Mouse (Mus musculus): ENCODE measurements around the gene Cd101. TPM values are rescaled to one million over a fixed set of nuclear protein-coding genes. Genes with fewer than 3 reads are reported as not detected.

Gene Cd101
- polyA plus RNA-seq, 1 experiment from 2014 or later = 0.14 TPM

- Histone ChIP-seq H3K36me3 (no peaks in the 10 kb centered on the region), H3K4me3 (replicated peaks) (no peak overlapping the region), H3K27me3 (replicated peaks) (no peaks in the 10 kb centered on the region), H3K4me1 (peaks cover 16% of the 10 kb centered on the region; the same call in 1 of the 2 replicates), H3K9me3 (no peaks in the 10 kb centered on the region), H3K4me2 (no peak overlapping the region), H3K27ac (no peak overlapping the region; the same call in 1 of the 2 replicates), H3K9ac (no peak overlapping the region)
- 70% methylated on average over 6 of the region's 6 CpGs for WGBS
- ATAC-seq (ENCODE audit: insufficient read depth, low FRiP score, low read depth) = no peak
These were observed 36.8 kb upstream of the Cd101 start for GRCm38 (mm10) chr3:101066175-101066574.

GRCm38 (mm10) chr3:101061865-101062585 is 32.7 kb upstream of the Cd101 start:
- peaks cover 7% of the 10 kb centered on the region; the same call in 1 of the 2 replicates for H3K36me3 ChIP-seq
- H3K4me1 ChIP-seq = no peaks in the 10 kb centered on the region
- WGBS = 83% methylated on average over 7 of the region's 7 CpGs
- no peak overlapping the region for H3K9ac ChIP-seq
- no peak for ATAC-seq (ENCODE audit: insufficient read depth, low FRiP score, low read depth)
- no peak overlapping the region for H3K27ac ChIP-seq
- no peaks in the 10 kb centered on the region for H3K27me3 ChIP-seq (replicated peaks)
- no peaks in the 10 kb centered on the region for H3K9me3 ChIP-seq
- no peak overlapping the region for H3K4me2 ChIP-seq
- no peak overlapping the region for H3K4me3 ChIP-seq (replicated peaks)

DNA sequence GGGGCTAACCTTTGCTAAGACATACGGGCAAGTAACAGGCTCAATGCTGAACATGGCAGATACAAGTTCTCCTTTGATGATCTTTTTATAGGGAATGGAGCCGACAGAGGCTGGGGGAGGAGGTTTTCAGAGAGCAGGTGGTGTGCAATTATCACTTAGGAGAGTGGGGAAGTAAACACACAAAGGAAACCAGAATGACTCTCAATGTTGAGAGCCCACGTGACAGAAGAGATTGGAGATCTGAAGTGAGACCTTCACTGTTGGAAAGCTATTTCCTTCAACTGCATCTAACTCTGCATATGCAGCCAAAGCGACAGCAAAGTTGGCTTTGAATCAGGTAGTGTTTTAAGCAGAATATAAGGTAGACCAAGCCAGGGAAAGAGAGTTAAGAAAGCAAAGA is 29.9 kb upstream of the Cd101 start:
- H3K4me3 ChIP-seq (replicated peaks) = no peak overlapping the region
- no peak overlapping the region for H3K4me2 ChIP-seq
- H3K9ac ChIP-seq = no peak overlapping the region
- no peak overlapping the region for H3K27ac ChIP-seq
- no peaks in the 10 kb centered on the region for H3K9me3 ChIP-seq
- peaks cover 7% of the 10 kb centered on the region; the same call in 1 of the 2 replicates for H3K36me3 ChIP-seq
- 71% methylated on average over 4 of the region's 4 CpGs for WGBS
- ATAC-seq (ENCODE audit: insufficient read depth, low FRiP score, low read depth) = no peak
- H3K27me3 ChIP-seq (replicated peaks) = no peaks in the 10 kb centered on the region
- H3K4me1 ChIP-seq = no peaks in the 10 kb centered on the region

DNA sequence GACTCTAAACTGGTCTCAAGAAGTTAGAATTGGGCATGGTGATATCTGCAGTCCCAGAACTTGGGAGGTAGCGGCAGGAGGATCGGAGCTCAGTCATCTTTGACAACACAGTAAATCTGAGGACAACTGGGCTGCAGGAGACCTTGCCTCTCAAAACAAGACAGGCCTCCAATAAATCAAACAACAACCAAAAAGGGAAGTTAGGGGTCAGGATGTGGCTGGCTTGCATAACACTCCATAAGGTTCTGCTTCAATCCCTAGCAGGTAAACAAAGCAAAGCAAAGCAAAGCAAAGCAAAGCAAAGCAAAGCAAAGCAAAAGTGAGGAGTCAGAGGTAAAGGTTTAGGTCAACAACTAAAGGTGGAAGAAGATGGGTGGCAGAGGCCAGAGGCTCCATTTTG is 28.8 kb upstream of the Cd101 start:
- H3K27ac ChIP-seq = no peak overlapping the region
- H3K36me3 ChIP-seq = peaks cover 7% of the 10 kb centered on the region; the same call in 1 of the 2 replicates

DNA sequence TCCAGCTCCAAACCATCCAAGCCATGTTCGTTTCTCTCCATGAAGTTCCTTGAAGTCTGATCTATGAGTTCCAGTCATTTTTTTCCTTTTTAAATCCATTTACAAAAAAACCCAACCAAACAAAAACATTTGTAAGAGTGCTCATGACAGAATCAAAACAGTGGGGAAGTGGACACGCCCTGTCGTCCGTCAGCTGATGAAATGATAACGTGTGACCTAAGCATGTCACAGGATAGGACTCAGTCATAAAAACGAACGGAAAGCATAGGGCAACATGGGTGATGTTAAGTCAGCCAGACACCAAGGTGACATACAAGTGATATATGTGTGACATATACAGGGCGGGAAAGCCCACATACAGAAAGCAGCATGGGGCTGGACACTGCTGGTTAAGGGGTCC is 25.9 kb upstream of the Cd101 start:
- no peak overlapping the region for H3K4me2 ChIP-seq
- no peaks in the 10 kb centered on the region for H3K27me3 ChIP-seq (replicated peaks)
- no peak overlapping the region for H3K9ac ChIP-seq
- no peak overlapping the region for H3K4me3 ChIP-seq (replicated peaks)
- 79% methylated on average over 8 of the region's 8 CpGs for WGBS
- peaks cover 7% of the 10 kb centered on the region; the same call in 1 of the 2 replicates for H3K36me3 ChIP-seq
- no peak overlapping the region for H3K27ac ChIP-seq
- no peak for ATAC-seq (ENCODE audit: insufficient read depth, low FRiP score, low read depth)
- no peaks in the 10 kb centered on the region for H3K9me3 ChIP-seq
- no peaks in the 10 kb centered on the region for H3K4me1 ChIP-seq

More for the DNA sequence above, 28.8 kb upstream of the Cd101 start:
- 80% methylated on average over 2 of the region's 2 CpGs for WGBS
- Histone ChIP-seq H3K4me2 (no peak overlapping the region), H3K9ac (no peak overlapping the region), H3K9me3 (no peaks in the 10 kb centered on the region), H3K27me3 (replicated peaks) (no peaks in the 10 kb centered on the region), H3K4me1 (no peaks in the 10 kb centered on the region), H3K4me3 (replicated peaks) (no peak overlapping the region)
- ATAC-seq (ENCODE audit: insufficient read depth, low FRiP score, low read depth) = no peak

DNA sequence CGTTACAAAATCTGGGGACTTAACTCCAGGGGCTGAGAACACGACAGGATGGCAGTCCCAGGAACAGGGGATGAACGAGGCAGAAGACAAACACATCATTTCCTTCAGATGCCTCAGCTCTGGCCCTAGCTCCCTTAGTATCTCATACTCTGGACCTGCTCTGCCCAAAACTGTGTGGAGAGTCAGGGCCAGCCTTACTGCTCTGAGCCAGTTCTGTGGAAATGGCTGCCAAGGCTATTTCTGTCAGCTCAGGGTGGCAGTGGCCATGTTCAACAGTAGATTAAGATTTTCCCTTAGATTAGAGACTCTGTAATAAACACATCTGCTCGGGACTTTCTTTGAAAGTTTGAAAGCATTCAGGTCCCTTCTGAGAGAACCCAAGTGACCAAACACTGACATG is 22.2 kb upstream of the Cd101 start:
- ATAC-seq (ENCODE audit: insufficient read depth, low FRiP score, low read depth) = no peak
- H3K36me3 ChIP-seq = no peaks in the 10 kb centered on the region
- no peak overlapping the region for H3K4me2 ChIP-seq
- no peak overlapping the region for H3K4me3 ChIP-seq (replicated peaks)
- no peak overlapping the region for H3K27ac ChIP-seq
- H3K9ac ChIP-seq = no peak overlapping the region
- 54% methylated on average over 4 of the region's 4 CpGs for WGBS
- no peaks in the 10 kb centered on the region for H3K27me3 ChIP-seq (replicated peaks)
- no peaks in the 10 kb centered on the region for H3K9me3 ChIP-seq
- H3K4me1 ChIP-seq = no peaks in the 10 kb centered on the region

DNA sequence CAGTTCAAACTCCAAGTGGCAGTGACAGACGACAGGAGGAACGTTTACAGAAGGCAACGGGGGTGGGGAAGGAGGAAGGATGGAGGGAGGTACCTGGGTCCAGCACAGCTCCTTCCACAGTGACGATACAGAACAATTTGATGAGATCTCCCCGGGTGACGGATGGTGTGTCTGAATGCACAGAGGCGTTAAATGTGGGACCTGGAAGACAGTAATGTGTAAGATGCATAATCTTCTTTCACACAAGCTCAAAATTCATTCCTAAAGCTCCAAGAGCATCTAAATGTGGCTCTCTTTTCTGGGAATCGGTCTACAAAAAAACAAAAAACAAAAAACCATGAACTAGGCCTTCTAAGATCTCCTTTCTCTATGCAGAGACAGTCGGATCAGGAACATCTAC is 20.6 kb upstream of the Cd101 start:
- Histone ChIP-seq H3K4me3 (replicated peaks) (no peak overlapping the region), H3K4me1 (no peaks in the 10 kb centered on the region), H3K36me3 (no peaks in the 10 kb centered on the region), H3K27ac (no peak overlapping the region), H3K9me3 (no peaks in the 10 kb centered on the region), H3K9ac (no peak overlapping the region), H3K4me2 (no peak overlapping the region), H3K27me3 (replicated peaks) (no peaks in the 10 kb centered on the region)
- no peak for ATAC-seq (ENCODE audit: insufficient read depth, low FRiP score, low read depth)
- WGBS = 68% methylated on average over 9 of the region's 9 CpGs

DNA sequence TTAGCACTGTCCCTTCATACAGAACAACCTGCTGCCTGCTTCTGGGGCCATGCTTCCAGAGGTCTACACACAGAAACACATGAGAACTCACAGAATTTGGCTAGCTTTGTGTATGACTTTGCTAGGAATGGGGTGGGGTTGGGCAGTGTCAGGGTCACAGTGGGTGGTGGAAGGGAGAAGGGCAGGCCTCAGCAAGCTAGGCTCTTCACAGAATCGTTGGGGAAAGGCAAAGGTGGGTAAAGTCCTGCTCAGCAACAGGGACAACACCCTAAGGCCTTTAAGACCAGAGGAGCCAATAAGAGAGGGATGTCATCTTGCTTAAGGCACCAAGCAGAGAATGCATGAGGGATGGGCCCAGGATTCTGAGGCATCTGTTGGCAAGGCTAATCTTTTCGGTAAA is 19.4 kb upstream of the Cd101 start:
- H3K4me3 ChIP-seq (replicated peaks) = no peak overlapping the region
- H3K27me3 ChIP-seq (replicated peaks) = no peaks in the 10 kb centered on the region
- H3K27ac ChIP-seq = peak overlapping the region; percentile 69; the same call in 1 of the 2 replicates
- no peaks in the 10 kb centered on the region for H3K9me3 ChIP-seq
- H3K4me2 ChIP-seq = no peak overlapping the region
- WGBS = 83% methylated on average over 2 of the region's 2 CpGs
- ATAC-seq (ENCODE audit: insufficient read depth, low FRiP score, low read depth) = no peak
- 0 out of 2 replicates have a peak, but pooled peaks cover 4% of the 10 kb centered on the region for H3K4me1 ChIP-seq
- no peaks in the 10 kb centered on the region for H3K36me3 ChIP-seq
- H3K9ac ChIP-seq = no peak overlapping the region

DNA sequence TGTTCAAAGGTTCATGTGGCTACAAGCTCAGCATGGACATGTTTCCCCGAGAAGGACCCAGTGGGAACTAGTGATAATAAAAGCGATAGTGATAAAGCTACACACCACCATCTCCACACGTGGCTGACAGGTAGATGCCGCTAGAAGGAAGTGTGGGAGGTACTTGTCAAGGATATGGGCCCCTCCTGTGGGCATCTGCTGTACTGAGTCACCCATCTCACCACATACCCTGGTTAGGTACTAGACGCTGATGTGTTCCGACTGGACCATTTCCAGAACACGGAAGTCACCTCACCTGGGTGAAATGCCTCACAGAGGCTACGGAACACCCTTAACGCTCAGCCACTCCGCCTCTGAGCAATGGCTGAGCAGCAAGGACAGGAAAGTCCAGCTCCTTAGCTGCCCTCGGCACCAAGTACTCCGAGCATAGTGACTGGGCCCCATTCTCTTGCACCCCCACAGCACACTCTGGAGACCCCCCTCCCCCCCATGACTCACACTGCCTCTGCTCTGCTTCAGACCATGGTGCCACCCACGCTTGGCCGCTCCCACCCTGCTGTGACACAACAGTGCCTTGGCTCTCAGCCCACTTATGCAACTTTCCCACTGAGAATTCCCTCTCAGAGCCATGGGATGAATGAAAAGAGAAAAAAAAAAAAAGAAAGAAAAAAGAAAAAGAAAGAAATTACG is 18.4 kb upstream of the Cd101 start:
- peak; percentile 56; the same call in 1 of the 2 replicates for ATAC-seq (ENCODE audit: insufficient read depth, low FRiP score, low read depth)

DNA sequence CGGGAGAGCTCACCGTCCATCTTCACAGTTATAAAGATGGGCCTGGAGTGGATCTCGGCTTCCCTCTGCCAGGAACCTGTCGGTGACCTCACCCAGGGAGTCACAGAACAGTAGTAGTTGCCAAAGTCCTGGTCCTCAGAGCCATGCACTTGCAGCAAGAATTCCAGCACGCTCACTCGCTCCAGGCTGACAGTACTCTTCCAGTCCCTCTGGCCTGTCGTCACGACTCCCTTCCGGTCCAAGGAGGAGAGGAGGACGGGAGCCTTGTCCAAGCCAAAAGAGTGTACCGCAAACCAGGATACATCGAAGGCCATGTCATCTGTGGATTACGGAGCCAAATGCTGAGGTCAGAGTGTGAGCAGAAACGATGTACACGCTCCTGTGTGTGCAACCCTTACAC is 16.1 kb upstream of the Cd101 start:
- Histone ChIP-seq H3K4me3 (replicated peaks) (no peak overlapping the region), H3K27me3 (replicated peaks) (no peaks in the 10 kb centered on the region), H3K9me3 (no peaks in the 10 kb centered on the region), H3K9ac (no peak overlapping the region), H3K4me2 (no peak overlapping the region), H3K4me1 (0 out of 2 replicates have a peak, but pooled peaks cover 4% of the 10 kb centered on the region), H3K27ac (peak overlapping the region; percentile 5; the same call in 1 of the 2 replicates), H3K36me3 (peaks cover 3% of the 10 kb centered on the region; the same call in 1 of the 2 replicates)
- 87% methylated on average over 15 of the region's 15 CpGs for WGBS
- ATAC-seq (ENCODE audit: insufficient read depth, low FRiP score, low read depth) = no peak

More for the DNA sequence above, 18.4 kb upstream of the Cd101 start:
- Histone ChIP-seq H3K27me3 (replicated peaks) (no peaks in the 10 kb centered on the region), H3K4me3 (replicated peaks) (no peak overlapping the region), H3K27ac (peak overlapping the region; percentile 67; the same call in 1 of the 2 replicates), H3K36me3 (peaks cover 1% of the 10 kb centered on the region; the same call in 1 of the 2 replicates), H3K4me1 (0 out of 2 replicates have a peak, but pooled peaks cover 4% of the 10 kb centered on the region), H3K4me2 (no peak overlapping the region), H3K9ac (no peak overlapping the region), H3K9me3 (no peaks in the 10 kb centered on the region)
- 84% methylated on average over 15 of the region's 15 CpGs for WGBS

DNA sequence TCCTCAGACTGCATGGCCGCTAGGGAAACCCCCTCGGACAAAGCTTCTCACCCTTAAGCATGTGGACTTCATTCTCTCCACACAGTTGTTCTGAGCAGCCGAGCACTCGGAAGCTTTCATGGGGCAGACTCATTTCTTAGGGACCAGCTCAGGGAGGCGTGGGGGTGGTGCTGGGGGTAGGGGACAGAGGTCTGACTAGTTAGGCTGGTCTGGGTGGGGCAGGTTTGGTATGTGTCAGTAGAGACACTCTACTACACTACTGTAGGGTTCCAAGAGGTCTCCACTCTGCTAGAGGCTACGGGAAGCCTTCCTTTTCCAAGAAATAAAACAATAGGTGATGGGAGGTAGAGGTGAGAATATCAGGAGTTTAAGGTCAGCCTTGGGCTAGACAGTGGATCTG is 15.3 kb upstream of the Cd101 start:
- H3K4me3 ChIP-seq (replicated peaks) = no peak overlapping the region
- H3K36me3 ChIP-seq = peaks cover 5% of the 10 kb centered on the region
- no peak overlapping the region for H3K9ac ChIP-seq
- 0 out of 2 replicates have a peak, but pooled peaks cover 4% of the 10 kb centered on the region for H3K4me1 ChIP-seq
- peak overlapping the region; percentile 31; the same call in 1 of the 2 replicates for H3K27ac ChIP-seq
- no peaks in the 10 kb centered on the region for H3K9me3 ChIP-seq
- H3K27me3 ChIP-seq (replicated peaks) = no peaks in the 10 kb centered on the region
- no peak overlapping the region for H3K4me2 ChIP-seq
- WGBS = 66% methylated on average over 6 of the region's 6 CpGs
- 0 out of 2 replicates have a peak, but pooled peaks have one; percentile 52 for ATAC-seq (ENCODE audit: insufficient read depth, low FRiP score, low read depth)

GRCm38 (mm10) chr3:101041997-101042396 is 12.6 kb upstream of the Cd101 start:
- 85% methylated on average over 7 of the region's 7 CpGs for WGBS
- Histone ChIP-seq H3K9ac (no peak overlapping the region), H3K4me1 (0 out of 2 replicates have a peak, but pooled peaks cover 4% of the 10 kb centered on the region), H3K27me3 (replicated peaks) (no peaks in the 10 kb centered on the region), H3K27ac (no peak overlapping the region), H3K9me3 (no peaks in the 10 kb centered on the region), H3K4me3 (replicated peaks) (no peak overlapping the region), H3K36me3 (peaks cover 5% of the 10 kb centered on the region), H3K4me2 (no peak overlapping the region)
- no peak for ATAC-seq (ENCODE audit: insufficient read depth, low FRiP score, low read depth)

Measured in stomach, embryonic 15.5 days (tissue).